Mouse (Mus musculus) intestine, postnatal 0 days (tissue): ENCODE measurements around the gene Sardh. TPM values are rescaled to one million over a fixed set of nuclear protein-coding genes. Genes with fewer than 3 reads are reported as not detected.

Experiments
- ATAC-seq: fragments of 200-750 bp; cut with Nextera tagmentation; 2 replicates; pipeline ENCODE4 v1.8.0; 2017; ENCODE audit warnings: mild to moderate bottlenecking, moderate TSS enrichment, moderate library complexity
- H3K27ac ChIP-seq: fragments of 300-500 bp; sonication (generic); 2 replicates; pipeline ENCODE4 v1.5.1; 2014; ENCODE audit warnings: mild to moderate bottlenecking, low read depth, low read length, moderate library complexity
- H3K27me3 ChIP-seq: fragments of 300-500 bp; sonication (generic); replicated peaks from 2 replicates; pipeline ENCODE4 v1.6.1; 2014; ENCODE audit warnings: low read length, mixed read lengths; ENCODE audit not compliant: control insufficient read depth, insufficient read depth
- H3K36me3 ChIP-seq: fragments of 300-500 bp; sonication (generic); 2 replicates; pipeline ENCODE4 v1.6.1; 2014; ENCODE audit warnings: mild to moderate bottlenecking, moderate library complexity; ENCODE audit not compliant: control insufficient read depth, insufficient read depth
- H3K4me1 ChIP-seq: fragments of 300-500 bp; sonication (generic); replicated peaks from 2 replicates; pipeline ENCODE4 v1.6.1; 2014; ENCODE audit warnings: antibody characterized with exemption, low read length, mixed read lengths; ENCODE audit not compliant: control insufficient read depth, insufficient read depth
- H3K4me2 ChIP-seq: fragments of 300-500 bp; sonication (generic); replicated peaks from 2 replicates; pipeline ENCODE4 v1.6.1; 2014; ENCODE audit warnings: low read depth, mild to moderate bottlenecking, moderate library complexity
- H3K4me3 ChIP-seq: fragments of 300-500 bp; sonication (generic); 2 replicates; pipeline ENCODE4 v1.5.1; 2014; ENCODE audit warnings: low read depth, low read length
- H3K9ac ChIP-seq: fragments of 300-500 bp; sonication (generic); 2 replicates; pipeline ENCODE4 v1.6.1; 2014; ENCODE audit warnings: mild to moderate bottlenecking, low read depth, low read length
- H3K9me3 ChIP-seq: fragments of 300-500 bp; sonication (generic); 2 replicates; pipeline ENCODE4 v1.6.1; 2016; ENCODE audit warnings: mixed run types; ENCODE audit not compliant: control insufficient read depth
- CTCF ChIP-seq: sonication (generic); IDR thresholded peaks from 2 replicates; pipeline ENCODE4 v1.5.1; 2016; ENCODE audit warnings: low read depth, mild to moderate bottlenecking, control low read depth, antibody characterized with exemption, moderate library complexity
- WGBS: fragments of 180-500 bp; shearing (Covaris S2); extraction: QIAGEN DNeasy Blood & Tissue Kit; methylation state at CpG from one replicate; pipeline ENCODE4 v1.1.7; 2014; 5-methylcytosine and 5-hydroxymethylcytosine counted together
- polyA plus RNA-seq: library from polyadenylated mRNA; unstranded; fragments of >200 nt; fragmentation: Nextera tagmentation; extraction: Ambion mirVana; gene quantifications from 2 replicates; pipeline ENCODE4 v1.2.1, GENCODE M21; 2015

Gene Sardh
- polyA plus RNA-seq, 1 experiment from 2014 or later = 3.1 TPM

DNA sequence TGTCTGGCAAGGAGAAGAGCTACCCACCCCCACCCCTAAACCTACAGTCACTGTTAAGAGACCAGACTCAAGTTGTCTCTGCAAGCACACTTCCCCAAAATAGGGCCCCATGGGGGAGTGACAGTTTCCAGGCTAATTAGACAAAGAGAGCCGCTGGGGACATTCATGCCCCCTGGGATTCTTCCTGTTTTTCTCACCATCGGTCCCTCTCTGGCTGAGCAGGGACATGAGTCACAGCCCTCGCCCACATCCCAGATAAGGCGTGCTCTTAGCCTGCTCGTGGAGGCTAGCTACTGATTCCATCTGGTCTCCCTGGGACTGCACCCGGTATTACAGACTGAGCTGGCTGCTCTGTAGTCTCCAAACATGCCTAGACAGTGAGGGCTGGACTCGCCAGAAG, 15.8 kb downstream of the Sardh start:
- Histone ChIP-seq H3K9me3 (no peaks in the 10 kb centered on the region), H3K4me3 (no peak overlapping the region), H3K36me3 (no peaks in the 10 kb centered on the region), H3K9ac (no peak overlapping the region), H3K27ac (no peak overlapping the region), H3K27me3 (no peaks in the 10 kb centered on the region), H3K4me2 (no peak overlapping the region), H3K4me1 (no peaks in the 10 kb centered on the region)
- ATAC-seq = no peak
- WGBS = 18% methylated on average over 7 of the region's 7 CpGs
- no peak for TF ChIP-seq CTCF

DNA sequence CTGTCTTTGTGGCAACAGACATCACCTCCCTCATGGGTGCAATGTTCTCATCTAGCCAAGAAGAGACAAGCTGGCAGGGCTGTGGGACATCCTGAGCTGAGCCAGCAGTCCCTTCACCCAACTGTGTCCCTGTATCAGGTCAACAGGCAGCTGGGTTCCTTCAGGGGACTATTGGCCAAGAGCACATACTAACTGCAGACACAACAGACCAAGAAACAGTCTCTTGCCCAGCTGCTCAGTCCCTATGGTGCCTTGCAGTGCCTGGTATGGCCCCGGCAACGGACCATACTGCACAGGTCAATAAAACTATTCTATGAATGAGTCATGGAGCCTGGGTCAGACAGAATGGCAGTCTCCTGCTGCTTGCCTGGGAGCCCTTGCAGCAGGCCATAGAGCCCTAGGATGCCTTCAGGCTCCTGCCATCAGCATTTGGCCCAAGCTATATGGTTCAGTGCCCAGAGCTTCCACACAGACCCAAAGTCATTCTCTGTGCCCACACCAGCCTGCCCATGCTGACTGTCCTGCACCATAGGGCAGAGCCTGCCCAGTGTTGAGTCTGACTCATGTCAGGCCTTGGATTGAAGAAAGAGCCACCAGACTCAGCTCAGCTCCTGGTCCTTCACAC, 18.5 kb downstream of the Sardh start:
- H3K4me1 ChIP-seq = no peaks in the 10 kb centered on the region
- no peaks in the 10 kb centered on the region for H3K36me3 ChIP-seq
- ATAC-seq = no peak
- H3K9ac ChIP-seq = no peak overlapping the region
- no peak overlapping the region for H3K4me3 ChIP-seq
- no peaks in the 10 kb centered on the region for H3K27me3 ChIP-seq
- no peak overlapping the region for H3K4me2 ChIP-seq
- no peaks in the 10 kb centered on the region for H3K9me3 ChIP-seq
- 58% methylated on average over 2 of the region's 2 CpGs for WGBS
- TF ChIP-seq CTCF = no peak
- no peak overlapping the region for H3K27ac ChIP-seq

DNA sequence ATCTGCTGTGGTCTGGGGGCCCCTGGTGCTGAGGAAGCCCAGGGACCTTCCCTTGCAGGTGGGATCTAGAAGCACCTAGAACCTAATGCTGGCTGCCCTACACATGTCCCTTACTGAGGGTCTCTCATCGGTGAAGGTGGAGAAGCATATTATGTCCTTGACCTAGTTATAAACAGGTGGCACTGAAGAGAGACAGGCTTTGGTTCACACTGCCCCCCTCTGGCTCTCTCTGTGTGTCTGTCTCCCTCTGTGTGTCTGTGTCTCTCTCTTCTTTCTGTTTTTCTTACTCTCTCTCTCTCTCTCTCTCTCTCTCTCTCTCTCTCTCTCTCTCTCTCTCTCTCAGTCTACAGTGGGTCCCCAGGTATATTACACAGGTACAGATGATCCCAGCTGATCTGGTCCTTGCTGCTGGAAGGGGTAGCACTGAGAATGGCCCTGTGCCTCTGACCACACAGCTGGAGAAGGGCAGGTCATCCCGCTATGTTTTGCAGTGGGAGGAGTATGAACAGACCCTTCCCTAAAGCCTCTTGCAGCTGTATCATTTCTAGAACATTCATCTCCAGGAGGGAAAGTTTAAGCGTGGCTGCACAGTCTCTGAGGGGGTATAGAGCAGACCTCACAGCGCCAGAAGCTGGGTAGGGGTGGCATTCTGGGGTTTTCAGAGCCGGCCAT, 19.2 kb downstream of the Sardh start:
- no peak overlapping the region for H3K4me2 ChIP-seq
- H3K36me3 ChIP-seq = no peaks in the 10 kb centered on the region
- TF ChIP-seq CTCF = no peak
- no peak overlapping the region for H3K27ac ChIP-seq
- ATAC-seq = no peak
- 74% methylated on average over 5 of the region's 5 CpGs for WGBS
- no peaks in the 10 kb centered on the region for H3K27me3 ChIP-seq
- no peaks in the 10 kb centered on the region for H3K9me3 ChIP-seq
- no peak overlapping the region for H3K9ac ChIP-seq
- no peak overlapping the region for H3K4me3 ChIP-seq
- no peaks in the 10 kb centered on the region for H3K4me1 ChIP-seq

DNA sequence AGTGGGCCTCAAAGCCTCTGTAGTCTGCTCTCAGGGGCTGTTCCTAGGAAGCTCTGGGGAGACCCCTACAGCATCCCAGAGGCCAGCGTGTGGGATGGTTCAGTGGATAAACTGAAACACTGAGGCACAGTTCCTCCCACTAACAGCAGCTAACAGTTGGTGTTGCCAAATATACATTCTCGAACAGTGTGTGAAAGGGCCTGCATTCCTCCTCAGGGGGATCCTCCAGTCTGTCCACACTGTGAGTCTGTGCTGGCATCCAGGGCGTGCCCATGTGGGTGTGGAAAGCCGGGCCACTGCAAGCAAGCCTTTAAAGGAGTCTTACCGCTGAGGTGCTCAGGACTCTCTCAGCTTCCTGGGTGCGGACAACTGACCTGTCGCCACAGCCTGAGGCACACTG, 21.6 kb downstream of the Sardh start:
- no peak for ATAC-seq
- no peak overlapping the region for H3K27ac ChIP-seq

DNA sequence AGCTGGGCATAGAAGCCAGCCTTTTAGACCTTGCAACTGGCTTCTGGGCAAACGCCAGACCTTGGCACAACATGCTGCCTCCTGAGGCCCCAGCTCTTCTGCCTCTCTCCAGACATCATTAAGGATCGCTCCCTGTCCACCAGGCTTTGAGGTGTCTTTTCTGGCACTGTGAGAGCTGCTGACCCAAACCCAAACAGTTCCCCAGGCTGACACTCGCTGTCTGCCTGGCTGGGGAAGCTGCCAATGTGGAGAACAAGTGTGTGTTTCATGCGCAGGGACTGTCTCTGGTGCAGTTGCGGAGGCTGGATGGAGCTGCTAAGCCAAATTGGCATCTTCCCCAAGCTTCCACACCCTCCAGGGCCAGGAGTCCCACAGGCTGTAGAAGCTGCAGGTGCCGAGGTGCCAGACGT, 25.1 kb downstream of the Sardh start:
- WGBS = 78% methylated on average over 7 of the region's 7 CpGs
- Histone ChIP-seq H3K4me2 (no peak overlapping the region), H3K4me1 (no peaks in the 10 kb centered on the region)

More for the DNA sequence above, 21.6 kb downstream of the Sardh start:
- Histone ChIP-seq H3K4me1 (no peaks in the 10 kb centered on the region), H3K27me3 (no peaks in the 10 kb centered on the region), H3K4me2 (no peak overlapping the region), H3K9me3 (no peaks in the 10 kb centered on the region), H3K36me3 (no peaks in the 10 kb centered on the region), H3K9ac (no peak overlapping the region), H3K4me3 (no peak overlapping the region)
- 59% methylated on average over 7 of the region's 7 CpGs for WGBS
- TF ChIP-seq CTCF = no peak

DNA sequence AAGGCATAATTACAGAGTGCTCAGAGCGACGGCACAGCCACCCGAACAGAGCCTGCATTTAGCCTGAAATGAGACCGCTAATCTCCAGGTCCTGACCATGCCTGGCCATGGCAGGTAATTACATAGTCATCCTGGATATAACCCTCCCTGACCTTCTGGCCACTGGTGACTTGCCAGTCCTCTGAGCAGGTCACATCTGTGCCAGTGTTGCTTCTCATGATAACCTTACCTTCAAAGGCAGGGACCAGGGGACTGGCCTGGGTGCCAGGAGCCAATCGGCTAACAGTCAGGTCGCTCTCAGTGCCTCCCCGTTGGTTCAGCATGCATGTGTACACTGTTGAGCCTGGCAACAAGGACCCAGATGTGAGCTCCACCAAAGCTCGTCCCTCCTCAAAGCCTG, 29.6 kb downstream of the Sardh start:
- no peak for ATAC-seq
- H3K9me3 ChIP-seq = no peaks in the 10 kb centered on the region
- WGBS = 91% methylated on average over 8 of the region's 8 CpGs

More for the DNA sequence above, 25.1 kb downstream of the Sardh start:
- no peak overlapping the region for H3K27ac ChIP-seq
- no peak overlapping the region for H3K4me3 ChIP-seq
- H3K9ac ChIP-seq = no peak overlapping the region
- ATAC-seq = no peak
- no peaks in the 10 kb centered on the region for H3K27me3 ChIP-seq
- H3K9me3 ChIP-seq = no peaks in the 10 kb centered on the region
- H3K36me3 ChIP-seq = no peaks in the 10 kb centered on the region; the same call in 1 of the 2 replicates
- TF ChIP-seq CTCF = no peak

More for the DNA sequence above, 29.6 kb downstream of the Sardh start:
- no peak overlapping the region for H3K27ac ChIP-seq
- no peak overlapping the region for H3K4me3 ChIP-seq
- no peaks in the 10 kb centered on the region for H3K27me3 ChIP-seq
- H3K9ac ChIP-seq = no peak overlapping the region
- H3K4me2 ChIP-seq = no peak overlapping the region
- TF ChIP-seq CTCF = no peak
- H3K4me1 ChIP-seq = no peaks in the 10 kb centered on the region
- H3K36me3 ChIP-seq = no peaks in the 10 kb centered on the region; the same call in 1 of the 2 replicates
